Mouse (Mus musculus): ENCODE data around the gene Zfp523.

DNA sequence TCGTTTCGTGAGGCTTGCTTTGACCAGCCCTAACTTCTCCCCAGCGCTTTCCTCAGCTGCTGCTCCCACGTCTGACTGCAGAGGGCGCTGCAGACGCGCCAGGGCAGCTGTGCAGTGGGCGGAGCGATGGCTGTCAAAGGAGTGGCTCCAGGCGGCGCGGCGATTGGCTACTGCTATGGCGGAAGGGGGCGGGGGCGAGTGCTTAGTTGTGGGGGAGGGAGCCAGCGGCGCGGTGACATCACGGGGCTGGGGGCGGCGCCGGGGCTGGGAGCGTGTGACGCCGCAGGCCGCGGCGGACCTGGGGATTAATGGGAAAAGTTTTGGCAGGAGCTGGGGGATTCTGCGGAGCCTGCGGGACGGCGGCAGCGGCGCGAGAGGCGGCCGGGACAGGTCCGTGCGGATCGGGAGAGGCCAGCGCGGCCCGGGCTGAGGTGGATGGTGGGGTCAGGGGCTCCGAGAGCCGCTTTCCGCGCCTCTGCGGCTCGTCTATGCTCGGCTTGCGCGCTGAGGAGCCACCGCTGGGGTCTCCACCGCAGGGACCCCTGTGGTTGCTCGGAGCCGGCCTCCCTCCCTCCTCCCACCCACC is 55.6 kb downstream of the Zfp523 start, which contains the start of gene Ppard:
- TF ChIP-seq CTCF (conservative IDR thresholded peaks at IDR 0.05; ENCODE audit: low read length): peak; percentile 87
- TF ChIP-seq POU5F1 (IDR thresholded peaks at IDR 0.05; ENCODE audit: borderline replicate concordance, low read length): no peak
- TF ChIP-seq NANOG (IDR thresholded peaks at IDR 0.05; ENCODE audit: borderline replicate concordance, low read length): no peak

Measured in E14TG2a.4 (cell line).